Mouse (Mus musculus) bone marrow, adult 2 months (tissue): ENCODE results near the gene Zfp954.

Source experiments
- CTCF ChIP-seq: fragments of 200-500 bp; IDR thresholded peaks from 2 replicates; pipeline ENCODE4 v1.5.1; 2011; ENCODE audit warnings: low read length, control low read depth; ENCODE audit not compliant: control insufficient read depth, insufficient read depth
- POLR2A ChIP-seq: fragments of 200-500 bp; IDR thresholded peaks from 2 replicates; pipeline ENCODE4 v1.6.1; 2011; ENCODE audit warnings: low read depth, mild to moderate bottlenecking, control low read depth, low read length, borderline replicate concordance; ENCODE audit not compliant: control insufficient read depth

GRCm38 (mm10) chr7:7121602-7121980 lies 303 bp upstream of the Zfp954 start:
- TF ChIP-seq CTCF (no peak), POLR2A (no peak)
